ENCODE assay signal across 7 mouse cellular contexts in the genomic region with DNA sequence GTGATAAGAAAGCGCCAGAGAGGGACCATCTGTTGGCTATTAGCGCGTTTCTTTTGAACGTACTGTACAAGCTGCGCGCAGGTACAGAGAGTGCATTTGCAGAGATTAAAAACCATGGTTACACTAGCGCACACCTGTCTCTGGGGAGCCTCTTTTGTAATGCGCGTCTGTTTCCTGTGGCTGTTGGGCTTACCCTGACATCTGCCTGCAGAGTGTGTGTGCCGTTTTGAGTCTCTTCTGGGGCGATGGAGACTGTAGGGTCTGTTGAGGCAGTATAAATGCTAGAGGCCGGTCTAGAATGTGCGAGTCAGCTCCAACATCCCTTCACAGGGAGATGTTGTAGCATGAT. TPM values are rescaled to one million over a fixed set of nuclear protein-coding genes. Genes with fewer than 3 reads are reported as not detected.
DNase-seq lines count a peak whose midpoint lies in the region; ATAC-seq lines count a peak whose summit lies in the region.

No protein-coding gene starts in this region.

- peak overlapping the region; percentile 46; the same call in 1 of the 2 replicates for H3K4me2 ChIP-seq in lung, embryonic 16.5 days (ENCODE audit: low read depth, low read length)
- peak overlapping the region; percentile 21; the same call in 1 of the 2 replicates for H3K4me2 ChIP-seq in hindbrain, embryonic 12.5 days (replicated peaks)

- no peaks in the 10 kb centered on the region for H3K4me1 ChIP-seq in lung, embryonic 16.5 days (replicated peaks; ENCODE audit: control insufficient read depth, insufficient read depth, low read length)
- peaks cover 12% of the 10 kb centered on the region for H3K4me1 ChIP-seq in embryonic facial prominence, embryonic 10.5 days
- H3K4me1 ChIP-seq in hindbrain, embryonic 12.5 days = peaks cover 6% of the 10 kb centered on the region; the same call in 1 of the 2 replicates

- no peaks in the 10 kb centered on the region for H3K9me3 ChIP-seq in lung, embryonic 16.5 days (ENCODE audit: control insufficient read depth, low read length)
- H3K9me3 ChIP-seq in embryonic facial prominence, embryonic 10.5 days = no peaks in the 10 kb centered on the region
- no peaks in the 10 kb centered on the region for H3K9me3 ChIP-seq in hindbrain, embryonic 12.5 days (replicated peaks)

- no peaks in the 10 kb centered on the region; the same call in 1 of the 2 replicates for H3K27me3 ChIP-seq in lung, embryonic 16.5 days (ENCODE audit: control insufficient read depth, insufficient read depth, low read depth, low read length)
- H3K27me3 ChIP-seq in embryonic facial prominence, embryonic 10.5 days (replicated peaks; ENCODE audit: low read depth, poor library complexity, severe bottlenecking) = no peaks in the 10 kb centered on the region
- no peaks in the 10 kb centered on the region for H3K27me3 ChIP-seq in hindbrain, embryonic 12.5 days

- H3K4me3 ChIP-seq in lung, embryonic 16.5 days (ENCODE audit: low read length) = no peak overlapping the region
- H3K4me3 ChIP-seq in embryonic facial prominence, embryonic 10.5 days = no peak overlapping the region
- H3K4me3 ChIP-seq in hindbrain, embryonic 12.5 days = no peak overlapping the region

- H3K27ac ChIP-seq in lung, embryonic 16.5 days (ENCODE audit: low read length) = no peak overlapping the region
- no peak overlapping the region for H3K27ac ChIP-seq in embryonic facial prominence, embryonic 10.5 days (replicated peaks)
- no peak overlapping the region for H3K27ac ChIP-seq in hindbrain, embryonic 12.5 days

- H3K9ac ChIP-seq in lung, embryonic 16.5 days (ENCODE audit: low read length) = no peak overlapping the region
- no peak overlapping the region for H3K9ac ChIP-seq in hindbrain, embryonic 12.5 days

- 42% methylated on average over 13 of the region's 13 CpGs for WGBS in lung, embryonic 16.5 days
- WGBS in embryonic facial prominence, embryonic 10.5 days = 49% methylated on average over 13 of the region's 13 CpGs
- WGBS in hindbrain, embryonic 12.5 days = 49% methylated on average over 13 of the region's 13 CpGs

- H3K36me3 ChIP-seq in lung, embryonic 16.5 days (ENCODE audit: control insufficient read depth, insufficient read depth, low read length) = no peaks in the 10 kb centered on the region
- no peaks in the 10 kb centered on the region for H3K36me3 ChIP-seq in embryonic facial prominence, embryonic 10.5 days (replicated peaks)
- no peaks in the 10 kb centered on the region for H3K36me3 ChIP-seq in hindbrain, embryonic 12.5 days

- no peak for DNase-seq in lung, postnatal 14 days
- peak; percentile 49 for DNase-seq in embryonic facial prominence, embryonic 10.5 days (ENCODE audit: low spot score)
- peak; percentile 75 for DNase-seq in naive thymus-derived CD4-positive, alpha-beta T cell, adult 2 months (ENCODE audit: low read depth)
- DNase-seq in urinary bladder, adult 2 months (ENCODE audit: low spot score) = no peak
- DNase-seq in kidney, postnatal 4 days = no peak

- no peak for ATAC-seq in lung, embryonic 16.5 days (ENCODE audit: low read depth)
- ATAC-seq in hindbrain, embryonic 12.5 days (ENCODE audit: low FRiP score) = peak; percentile 83

RNA-seq across cellular contexts. Expression of gene Mdm1, which starts 19.7 kb away (rescaled TPM):
- 42.8 and 44.5 TPM in 2 replicates for polyA plus RNA-seq in lung, embryonic 16.5 days (2015; fragmentation: Nextera tagmentation; extraction: Ambion mirVana)
- polyA plus RNA-seq in embryonic facial prominence, embryonic 10.5 days (2016; fragmentation: Nextera tagmentation; extraction: Ambion mirVana) = 56.7 and 58.0 TPM in 2 replicates
- polyA plus RNA-seq in hindbrain, embryonic 12.5 days (2016; fragmentation: Nextera tagmentation; extraction: Ambion mirVana) = 49.8 and 50.7 TPM in 2 replicates
- polyA plus RNA-seq in urinary bladder, adult 2 months (2012; rRNA removed) = 8.7 and 10.7 TPM in 2 replicates

Comparison
In these comparisons a context has a peak if more than half of its experiments do, and no peak if none do; other contexts are left out.
1. DNase-seq: peak in embryonic facial prominence, embryonic 10.5 days (single experiment) and naive thymus-derived CD4-positive, alpha-beta T cell, adult 2 months (single experiment); none in lung, postnatal 14 days (single experiment), urinary bladder, adult 2 months (single experiment) and kidney, postnatal 4 days (0 of 2).